10 mouse cellular contexts compared by ENCODE assay signal in genomic region chr7:116236608-116237007, GRCm38 (mm10).
A peak's percentile ranks its signal among the peaks of the same experiment; 100 is the strongest.
DNase-seq lines count a peak whose midpoint lies in the region; ATAC-seq and TF ChIP-seq lines count a peak whose summit lies in the region.
"Had no signal": no experiment of that assay in that cellular context is flagged by ENCODE, and none has a peak within 500 bp of the region (broad histone marks: within the 10 kb centered on the region; RNA-seq: fewer than 3 reads in every experiment).

No protein-coding gene starts in this region.

- no peaks in the 10 kb centered on the region for H3K36me3 ChIP-seq in heart, embryonic 11.5 days (ENCODE audit: control insufficient read depth, insufficient read depth, low read length)
- no peaks in the 10 kb centered on the region for H3K36me3 ChIP-seq in hindbrain, embryonic 14.5 days (replicated peaks; ENCODE audit: control insufficient read depth, insufficient read depth)
- no peaks in the 10 kb centered on the region for H3K36me3 ChIP-seq in midbrain, embryonic 10.5 days

- H3K4me3 ChIP-seq in heart, embryonic 11.5 days (ENCODE audit: low read depth, low read length) = peak overlapping the region; percentile 52
- peak overlapping the region; percentile 50 for H3K4me3 ChIP-seq in cortical plate, adult 2 months (ENCODE audit: insufficient read depth, low read length)
- peak overlapping the region; percentile 52 for H3K4me3 ChIP-seq in hindbrain, embryonic 14.5 days (replicated peaks; ENCODE audit: low read length)
- peak overlapping the region; percentile 63 for H3K4me3 ChIP-seq in midbrain, embryonic 10.5 days

- ATAC-seq in heart, embryonic 11.5 days (replicated peaks; ENCODE audit: insufficient number of reproducible peaks, low FRiP score, low TSS enrichment) = no peak
- no peak for ATAC-seq in hindbrain, embryonic 14.5 days (ENCODE audit: low FRiP score)

- no peak for TF ChIP-seq CTCF in cortical plate, adult 2 months (IDR thresholded peaks at IDR 0.05; ENCODE audit: extremely low read depth, insufficient read depth, low read length)

- peak overlapping the region; percentile 82 for H3K27ac ChIP-seq in heart, embryonic 11.5 days (ENCODE audit: low read depth, low read length)
- no peak overlapping the region for H3K27ac ChIP-seq in cortical plate, adult 2 months (ENCODE audit: insufficient read depth, low read length)
- H3K27ac ChIP-seq in hindbrain, embryonic 14.5 days = no peak overlapping the region
- 0 out of 2 replicates have a peak overlapping the region, but pooled peaks have one; percentile 81 for H3K27ac ChIP-seq in midbrain, embryonic 10.5 days (replicated peaks)

- no peak for DNase-seq in heart, adult 8-10 months (ENCODE audit: low spot score)
- DNase-seq in hindbrain, embryonic 14.5 days (ENCODE audit: low spot score) = no peak
- DNase-seq in midbrain, embryonic 10.5 days (ENCODE audit: low spot score) = no peak
- no peak for DNase-seq in urinary bladder, postnatal 36 days (ENCODE audit: low spot score in 2 of 2)
- DNase-seq in thymus, postnatal 36 days = no peak
- no peak for DNase-seq in urinary bladder, postnatal 25 days (ENCODE audit: low spot score)
- DNase-seq: cerebellum, adult 9-10 months; heart, postnatal 36 days had no signal

- peaks cover 20% of the 10 kb centered on the region for H3K27me3 ChIP-seq in heart, embryonic 11.5 days (ENCODE audit: control insufficient read depth, insufficient read depth, low read length)
- no peaks in the 10 kb centered on the region for H3K27me3 ChIP-seq in hindbrain, embryonic 14.5 days (ENCODE audit: control insufficient read depth, insufficient read depth, low read length)
- H3K27me3 ChIP-seq in midbrain, embryonic 10.5 days (ENCODE audit: low read depth, poor library complexity, severe bottlenecking) = peaks cover 40% of the 10 kb centered on the region

- peak overlapping the region; percentile 80 for H3K9ac ChIP-seq in heart, embryonic 11.5 days (ENCODE audit: low read depth, low read length)
- peak overlapping the region; percentile 60 for H3K9ac ChIP-seq in hindbrain, embryonic 14.5 days

- H3K4me2 ChIP-seq in heart, embryonic 11.5 days = peak overlapping the region; percentile 80
- peak overlapping the region; percentile 97 for H3K4me2 ChIP-seq in hindbrain, embryonic 14.5 days (replicated peaks)

- no peak for TF ChIP-seq POLR2A in cortical plate, adult 2 months (IDR thresholded peaks at IDR 0.05; ENCODE audit: extremely low read depth, insufficient read depth, low read length)

- 46% methylated on average over 8 of the region's 8 CpGs for WGBS in heart, embryonic 11.5 days (ENCODE audit: insufficient replicate concordance)
- 41% methylated on average over 8 of the region's 8 CpGs for WGBS in hindbrain, embryonic 14.5 days
- WGBS in midbrain, embryonic 10.5 days = 57% methylated on average over 8 of the region's 8 CpGs

- peaks cover 57% of the 10 kb centered on the region for H3K4me1 ChIP-seq in heart, embryonic 11.5 days (ENCODE audit: control insufficient read depth, insufficient read depth, low read length)
- H3K4me1 ChIP-seq in cortical plate, adult 2 months (ENCODE audit: control insufficient read depth, insufficient read depth, low read length) = no peaks in the 10 kb centered on the region; the same call in 1 of the 2 replicates
- peaks cover 26% of the 10 kb centered on the region for H3K4me1 ChIP-seq in hindbrain, embryonic 14.5 days (replicated peaks; ENCODE audit: control insufficient read depth, insufficient read depth, low read length)
- H3K4me1 ChIP-seq in midbrain, embryonic 10.5 days = peaks cover 57% of the 10 kb centered on the region

- H3K9me3 ChIP-seq in heart, embryonic 11.5 days (replicated peaks; ENCODE audit: control insufficient read depth, low read length) = no peaks in the 10 kb centered on the region
- H3K9me3 ChIP-seq in hindbrain, embryonic 14.5 days (ENCODE audit: control insufficient read depth, low read length) = no peaks in the 10 kb centered on the region
- H3K9me3 ChIP-seq in midbrain, embryonic 10.5 days (replicated peaks) = no peaks in the 10 kb centered on the region

Comparison
In these comparisons a context has a peak if more than half of its experiments do, and no peak if none do; other contexts are left out.
1. H3K27ac ChIP-seq: peak in heart, embryonic 11.5 days (single experiment) and midbrain, embryonic 10.5 days (single experiment); none in cortical plate, adult 2 months (single experiment) and hindbrain, embryonic 14.5 days (single experiment).
2. Peak in every context shown above with its lines, with median percentiles within 50 percentile points of each other: H3K4me3 ChIP-seq.